Mouse (Mus musculus) neural tube, embryonic 13.5 days (tissue): ENCODE measurements around the gene Apon. TPM values are rescaled to one million over a fixed set of nuclear protein-coding genes. Genes with fewer than 3 reads are reported as not detected.
"Not testable (repeated sequence)": the region's sequence is repeated elsewhere in the genome, so short reads cannot be mapped to it uniquely, and the experiment has no call there.

Experiments used
- ATAC-seq: fragments of 200-750 bp; cut with Nextera tagmentation; 2 replicates; pipeline ENCODE4 v1.8.0; 2017; ENCODE audit warnings: low read depth, mild to moderate bottlenecking, moderate TSS enrichment, moderate library complexity
- H3K27ac ChIP-seq: fragments of 300-500 bp; sonication (generic); replicated peaks from 2 replicates; pipeline ENCODE4 v1.5.1; 2015; ENCODE audit warnings: moderate library complexity, mild to moderate bottlenecking, inconsistent platforms
- H3K27me3 ChIP-seq: fragments of 300-500 bp; sonication (generic); 2 replicates; pipeline ENCODE4 v1.6.1; 2015; ENCODE audit warnings: mild to moderate bottlenecking, inconsistent platforms
- H3K36me3 ChIP-seq: fragments of 300-500 bp; sonication (generic); 2 replicates; pipeline ENCODE4 v1.6.1; 2015; ENCODE audit warnings: mild to moderate bottlenecking, inconsistent platforms
- H3K4me1 ChIP-seq: fragments of 300-500 bp; sonication (generic); replicated peaks from 2 replicates; pipeline ENCODE4 v1.6.1; 2015; ENCODE audit warnings: inconsistent platforms
- H3K4me2 ChIP-seq: fragments of 300-500 bp; sonication (generic); 2 replicates; pipeline ENCODE4 v1.6.1; 2015; ENCODE audit warnings: inconsistent platforms, mild to moderate bottlenecking, moderate library complexity
- H3K4me3 ChIP-seq: fragments of 300-500 bp; sonication (generic); 2 replicates; pipeline ENCODE4 v1.5.1; 2015; ENCODE audit warnings: mild to moderate bottlenecking, inconsistent platforms
- H3K9ac ChIP-seq: fragments of 300-500 bp; sonication (generic); 2 replicates; pipeline ENCODE4 v1.6.1; 2015; ENCODE audit warnings: moderate library complexity, mild to moderate bottlenecking, inconsistent platforms
- H3K9me3 ChIP-seq: fragments of 300-500 bp; sonication (generic); 2 replicates; pipeline ENCODE4 v1.6.1; 2016; ENCODE audit warnings: inconsistent platforms
- whole genome bisulfite sequencing: fragments of 180-500 bp; shearing (Covaris S2); methylation state at CpG from one replicate; pipeline ENCODE4 v1.1.7; 2015; 5-methylcytosine and 5-hydroxymethylcytosine counted together
- polyA plus RNA-seq: library from polyadenylated mRNA; unstranded; fragments of >200 nt; fragmentation: Nextera tagmentation; extraction: Ambion mirVana; gene quantifications from 2 replicates; pipeline ENCODE4 v1.2.1, GENCODE M21; 2015

Gene Apon
- 0.17 and 0.32 TPM in 2 replicates for polyA plus RNA-seq

DNA sequence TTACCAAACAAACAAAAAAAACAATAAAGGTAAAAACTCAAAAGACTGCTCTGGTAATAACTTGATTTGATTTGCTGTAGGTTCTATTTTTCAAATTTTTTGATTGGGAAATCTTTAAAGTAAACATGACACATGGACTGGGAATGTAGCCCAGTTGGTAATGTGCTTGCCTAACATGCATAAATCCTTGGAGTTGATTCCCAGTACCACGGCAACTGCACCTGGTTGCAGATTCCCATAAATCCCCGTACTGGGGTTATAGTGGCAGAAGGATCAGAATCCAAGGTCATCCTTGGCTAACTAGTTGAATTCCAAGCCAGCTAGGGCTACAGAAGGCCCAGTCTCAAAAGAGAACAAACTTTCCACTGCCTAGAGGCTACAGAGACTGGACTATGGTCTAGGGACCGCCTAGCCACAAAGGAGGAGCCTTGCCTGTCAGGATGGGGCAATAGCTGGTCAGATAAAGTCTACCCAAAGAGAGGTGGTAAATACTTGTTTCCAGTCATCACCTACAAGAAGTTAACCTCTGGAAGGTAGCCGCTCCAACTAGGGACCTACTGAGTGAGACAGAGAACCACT, at the start of gene Apon:
Apon (plus strand) TSS at position 420 of the 579 bp plus-strand sequence.
- no peak for ATAC-seq
- Histone ChIP-seq H3K36me3 (peaks cover 44% of the 10 kb centered on the region), H3K9ac (no peak within 1 kb of the TSS), H3K9me3 (no peaks in the 10 kb centered on the region), H3K27ac (no peak within 1 kb of the TSS), H3K4me1 (no peaks in the 10 kb centered on the region), H3K27me3 (no peaks in the 10 kb centered on the region), H3K4me2 (no peak within 1 kb of the TSS), H3K4me3 (no peak within 1 kb of the TSS)
- 90% methylated on average over 4 of the region's 4 CpGs for WGBS

DNA sequence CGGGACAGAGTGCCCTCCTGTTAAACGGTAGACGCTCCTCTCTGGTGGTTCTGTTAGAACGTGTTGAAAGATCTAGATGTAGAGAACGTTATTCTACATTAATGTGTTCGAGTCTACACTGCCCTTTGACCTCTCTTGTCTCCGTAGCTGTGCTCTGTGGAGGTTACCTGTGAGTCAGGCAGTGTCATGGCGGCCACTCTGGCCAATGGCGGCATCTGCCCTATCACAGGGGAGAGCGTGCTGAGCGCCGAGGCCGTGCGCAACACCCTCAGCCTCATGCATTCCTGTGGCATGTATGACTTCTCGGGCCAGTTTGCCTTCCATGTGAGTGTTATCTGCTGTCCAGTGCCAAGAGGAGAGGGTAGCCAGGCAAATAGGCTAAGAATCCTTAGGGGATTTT, 49.0 kb upstream of the Apon start:
- no peak overlapping the region for H3K4me2 ChIP-seq
- H3K4me3 ChIP-seq: no peak overlapping the region
- 93% methylated on average over 15 of the region's 15 CpGs for WGBS
- no peak overlapping the region for H3K9ac ChIP-seq
- H3K27me3 ChIP-seq: no peaks in the 10 kb centered on the region
- no peaks in the 10 kb centered on the region for H3K9me3 ChIP-seq
- H3K4me1 ChIP-seq: no peaks in the 10 kb centered on the region
- H3K36me3 ChIP-seq: peaks cover 8% of the 10 kb centered on the region
- H3K27ac ChIP-seq: no peak overlapping the region
- ATAC-seq: no peak

DNA sequence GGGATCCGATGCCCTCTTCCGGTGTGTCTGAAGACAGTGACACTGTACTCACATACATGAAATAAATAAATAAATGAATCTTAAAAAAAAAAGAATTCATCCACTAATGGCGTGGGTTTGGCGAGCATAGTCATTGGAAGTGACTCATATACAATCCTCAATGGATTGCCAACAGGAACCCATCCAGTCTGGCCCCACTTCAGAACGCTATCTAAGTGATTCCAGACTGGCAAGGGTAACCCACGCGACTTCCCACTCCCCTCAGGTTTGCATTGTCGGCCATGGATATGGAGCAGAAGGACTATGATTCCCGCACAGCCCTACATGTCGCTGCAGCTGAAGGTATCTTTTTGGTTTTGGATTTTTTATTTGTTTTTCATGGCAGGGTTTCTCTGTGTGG, 45.6 kb upstream of the Apon start:
- Histone ChIP-seq H3K36me3 (peaks cover 8% of the 10 kb centered on the region), H3K9me3 (no peaks in the 10 kb centered on the region), H3K27me3 (no peaks in the 10 kb centered on the region), H3K27ac (no peak overlapping the region), H3K4me1 (peaks cover 22% of the 10 kb centered on the region), H3K9ac (no peak overlapping the region), H3K4me2 (no peak overlapping the region), H3K4me3 (no peak overlapping the region)
- whole genome bisulfite sequencing: 94% methylated on average over 10 of the region's 10 CpGs
- ATAC-seq: no peak

DNA sequence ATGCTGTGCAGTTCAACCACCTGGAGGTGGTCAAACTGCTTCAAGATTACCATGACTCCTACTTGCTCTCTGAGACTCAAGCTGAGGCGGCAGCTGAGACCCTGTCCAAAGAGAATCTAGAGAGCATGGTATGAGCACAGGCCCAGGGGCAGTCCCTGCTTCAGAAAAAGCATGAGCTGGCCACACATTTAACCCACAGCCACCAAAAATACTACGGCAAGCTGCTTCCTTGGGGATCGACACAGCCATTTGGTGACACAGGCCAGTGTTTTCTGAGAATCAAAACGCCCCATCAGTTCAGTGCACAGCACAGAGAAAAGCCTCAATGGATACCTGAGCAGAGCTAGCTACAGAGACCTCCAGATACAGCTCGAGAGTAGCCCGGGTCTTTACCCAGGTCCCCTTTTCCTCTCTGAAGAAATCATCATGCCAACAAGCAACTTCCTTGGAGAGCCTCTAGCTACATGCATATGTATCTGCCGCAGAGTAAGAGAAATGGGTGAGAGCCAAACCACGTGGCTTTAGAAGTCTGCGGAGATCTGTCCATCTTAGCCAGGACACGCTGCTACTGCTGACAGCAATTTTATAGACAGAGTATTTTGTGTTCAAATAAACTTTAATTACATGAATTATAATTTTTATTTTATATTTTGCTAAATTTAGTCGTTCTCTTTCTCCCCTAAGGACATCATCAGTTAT, 44.4 kb upstream of the Apon start:
- no peak for ATAC-seq
- 93% methylated on average over 11 of the region's 11 CpGs for WGBS
- Histone ChIP-seq H3K4me1 (peaks cover 23% of the 10 kb centered on the region), H3K4me2 (no peak overlapping the region), H3K27ac (no peak overlapping the region), H3K4me3 (no peak overlapping the region), H3K9ac (peak overlapping the region; percentile 8; the same call in 1 of the 2 replicates), H3K9me3 (no peaks in the 10 kb centered on the region), H3K36me3 (peaks cover 8% of the 10 kb centered on the region), H3K27me3 (peaks cover 7% of the 10 kb centered on the region)

DNA sequence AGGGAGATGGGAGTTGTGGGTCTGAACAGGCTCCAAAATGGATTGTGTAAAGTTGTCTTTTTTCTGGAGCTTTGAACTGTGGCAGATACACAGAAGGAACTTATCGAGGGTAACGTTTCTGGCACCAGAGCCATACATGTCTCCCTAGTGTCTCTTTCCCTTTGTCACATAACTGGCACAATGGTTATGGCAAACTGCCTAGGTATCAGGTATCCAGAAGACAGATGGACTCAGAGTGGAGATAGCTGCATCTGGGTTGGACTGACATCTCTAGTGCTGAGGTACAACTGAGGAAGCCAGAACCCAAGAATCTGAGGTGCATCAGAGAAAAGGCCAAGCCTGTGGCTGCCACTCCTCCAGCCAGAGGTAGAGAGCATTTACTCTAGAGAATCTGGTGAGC, 43.8 kb upstream of the Apon start:
- Histone ChIP-seq H3K4me3 (no peak overlapping the region), H3K4me2 (no peak overlapping the region), H3K4me1 (peaks cover 23% of the 10 kb centered on the region), H3K9ac (no peak overlapping the region), H3K9me3 (no peaks in the 10 kb centered on the region), H3K27me3 (peaks cover 9% of the 10 kb centered on the region), H3K27ac (no peak overlapping the region), H3K36me3 (peaks cover 8% of the 10 kb centered on the region)
- ATAC-seq: no peak
- WGBS: 85% methylated on average over 2 of the region's 2 CpGs

DNA sequence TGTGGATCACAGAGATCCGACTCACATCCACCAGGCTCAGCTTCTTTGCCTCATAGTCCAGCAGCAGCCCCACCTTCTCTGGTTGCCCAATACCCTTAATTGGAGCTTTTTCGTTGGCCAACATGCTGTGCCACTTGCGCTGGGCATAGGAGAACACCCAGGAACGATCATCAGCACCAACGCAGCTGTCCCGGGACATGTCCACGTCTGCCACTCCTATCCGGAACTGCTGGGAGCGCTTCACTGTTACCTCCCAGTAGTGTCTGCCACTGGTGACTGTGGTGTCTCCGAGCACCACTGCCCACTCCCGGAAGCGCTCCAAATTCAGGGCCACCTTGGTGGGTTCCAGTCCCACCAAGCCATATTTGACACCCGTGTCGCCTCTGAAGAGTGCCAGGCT, 42.9 kb upstream of the Apon start:
- no peaks in the 10 kb centered on the region for H3K9me3 ChIP-seq
- peak; percentile 34; the same call in 1 of the 2 replicates for ATAC-seq
- H3K4me1 ChIP-seq: peaks cover 23% of the 10 kb centered on the region
- H3K9ac ChIP-seq: peak overlapping the region; percentile 73
- 32% methylated on average over 14 of the region's 14 CpGs for WGBS
- peak overlapping the region; percentile 92 for H3K4me2 ChIP-seq
- H3K4me3 ChIP-seq: peak overlapping the region; percentile 64
- H3K27me3 ChIP-seq: peaks cover 9% of the 10 kb centered on the region
- H3K36me3 ChIP-seq: peaks cover 8% of the 10 kb centered on the region
- peak overlapping the region; percentile 54; the same call in 1 of the 2 replicates for H3K27ac ChIP-seq

DNA sequence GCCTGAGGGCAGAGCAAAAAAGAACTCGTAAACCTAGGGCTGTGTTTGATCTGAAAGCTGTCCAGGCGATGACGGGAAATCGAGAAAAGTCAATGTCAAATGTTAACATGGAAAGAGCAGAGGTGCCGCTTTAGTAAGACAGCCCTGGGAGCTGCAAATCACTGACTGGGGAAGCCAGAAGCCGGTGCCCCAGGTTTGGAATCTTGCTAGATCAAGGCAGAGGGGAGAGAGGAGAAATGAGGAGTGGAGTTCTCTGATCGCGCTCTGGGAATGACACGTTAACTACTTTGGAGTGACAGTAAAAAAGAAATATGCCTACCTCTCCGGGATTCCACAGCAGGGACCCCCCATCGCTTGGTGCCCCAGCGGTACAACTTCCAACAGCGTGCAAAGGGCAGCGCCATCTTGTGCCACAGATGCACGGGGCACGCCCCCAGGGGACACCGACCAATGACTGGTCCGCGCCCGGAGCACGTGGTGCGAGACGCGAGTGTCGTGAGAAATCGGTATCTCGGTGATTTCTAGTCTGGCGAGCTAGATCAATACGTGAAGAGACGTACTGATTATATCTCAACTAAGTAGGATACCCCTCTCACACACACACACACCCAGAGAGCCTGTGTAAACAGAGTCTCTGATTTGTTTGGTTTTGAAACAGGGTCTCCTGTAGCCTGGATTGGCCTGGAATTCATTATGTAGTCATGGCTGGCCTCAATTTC, 42.3 kb upstream of the Apon start, which contains the start of gene Spryd4:
Spryd4 (minus strand) TSS at position 418 of the 719 bp plus-strand sequence.
- WGBS: under 1% methylated on average over 30 of the region's 30 CpGs

DNA sequence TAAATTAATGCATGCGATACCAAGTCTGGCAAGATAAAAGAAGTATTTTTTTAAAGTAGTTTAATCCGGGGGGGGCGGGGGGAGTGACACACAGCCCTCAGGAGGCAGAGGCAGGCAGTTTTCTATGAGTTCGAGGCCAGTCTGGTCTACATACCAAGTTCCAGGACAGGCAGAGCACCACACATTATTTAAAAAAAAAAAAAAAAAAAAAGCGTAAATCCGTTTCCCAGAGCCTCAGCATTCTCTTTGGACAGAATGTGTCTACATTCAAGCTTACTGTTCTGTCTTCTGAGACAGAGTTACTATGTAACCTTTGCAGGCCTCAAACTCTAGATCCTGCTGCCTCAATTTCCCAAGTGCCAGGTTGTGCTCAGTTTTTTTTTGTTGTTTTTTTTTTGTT, 41.7 kb upstream of the Apon start:
- H3K9ac ChIP-seq: peak overlapping the region; percentile 73; the same call in 1 of the 2 replicates
- H3K36me3 ChIP-seq: no peaks in the 10 kb centered on the region
- ATAC-seq: peak; percentile 9; the same call in 1 of the 2 replicates
- peak overlapping the region; percentile 54; the same call in 1 of the 2 replicates for H3K27ac ChIP-seq
- peak overlapping the region; percentile 64 for H3K4me3 ChIP-seq
- peak overlapping the region; percentile 92 for H3K4me2 ChIP-seq
- peaks cover 9% of the 10 kb centered on the region for H3K27me3 ChIP-seq
- H3K4me1 ChIP-seq: peaks cover 23% of the 10 kb centered on the region
- 51% methylated on average over 6 of the region's 6 CpGs for WGBS
- no peaks in the 10 kb centered on the region for H3K9me3 ChIP-seq

More for the DNA sequence above, 42.3 kb upstream of the Apon start, which contains the start of gene Spryd4:
- Histone ChIP-seq H3K9me3 (no peaks in the 10 kb centered on the region), H3K36me3 (peaks cover 4% of the 10 kb centered on the region), H3K4me3 (peak within 1 kb of the TSS; percentile 64), H3K4me2 (peak within 1 kb of the TSS; percentile 92), H3K27me3 (peaks cover 9% of the 10 kb centered on the region), H3K9ac (peak within 1 kb of the TSS; percentile 73), H3K27ac (peak within 1 kb of the TSS; percentile 54), H3K4me1 (peaks cover 23% of the 10 kb centered on the region)
- peak; percentile 92 for ATAC-seq

DNA sequence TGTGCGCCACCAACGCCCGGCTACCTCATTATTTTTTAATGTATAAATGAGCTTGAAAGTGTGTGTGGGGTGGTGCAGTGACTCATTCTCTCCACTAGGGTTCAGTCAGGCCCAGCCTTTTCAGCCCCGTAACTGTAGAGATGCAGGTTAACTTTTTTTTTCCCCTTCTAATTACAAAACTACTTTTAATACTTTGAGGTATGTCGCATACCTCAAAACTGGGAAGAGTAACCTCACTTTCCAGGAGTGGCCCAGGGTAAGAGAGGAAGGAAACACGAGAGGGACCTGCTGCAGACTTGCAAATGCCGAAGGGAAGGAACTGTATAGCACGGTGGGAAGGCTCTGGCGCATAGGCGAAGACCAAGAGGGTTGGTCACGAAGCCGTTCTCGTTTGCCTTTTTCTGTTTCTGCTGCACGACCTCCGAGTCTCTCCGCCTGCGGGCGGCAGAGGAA, 41.0 kb upstream of the Apon start:
- ATAC-seq: no peak
- Histone ChIP-seq H3K27me3 (peaks cover 9% of the 10 kb centered on the region), H3K36me3 (no peaks in the 10 kb centered on the region), H3K4me3 (peak overlapping the region; percentile 26), H3K9me3 (no peaks in the 10 kb centered on the region), H3K9ac (peak overlapping the region; percentile 54), H3K4me2 (peak overlapping the region; percentile 55), H3K4me1 (peaks cover 23% of the 10 kb centered on the region), H3K27ac (no peak overlapping the region)
- 2% methylated on average over 18 of the region's 18 CpGs for WGBS

DNA sequence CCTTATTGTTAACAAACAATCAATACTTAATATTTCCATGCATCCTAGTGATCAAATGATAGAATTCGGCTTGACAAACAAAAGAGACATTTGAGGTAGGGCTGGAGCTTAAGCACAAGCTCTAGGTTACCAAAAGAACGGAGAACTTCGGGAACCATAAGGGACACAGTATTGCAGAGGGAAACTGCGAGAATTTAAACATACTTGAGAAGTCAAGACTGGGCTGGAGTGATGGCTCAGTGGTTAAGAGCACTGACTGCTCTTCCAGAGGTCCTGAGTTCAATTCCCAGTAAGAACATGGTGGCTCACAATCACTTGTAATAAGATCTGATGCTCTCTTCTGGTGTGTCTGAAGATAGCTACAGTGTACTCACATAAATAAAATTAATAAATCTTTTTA, 39.8 kb upstream of the Apon start:
- WGBS: 92% methylated on average over 4 of the region's 4 CpGs
- H3K27ac ChIP-seq, H3K4me2 ChIP-seq, ATAC-seq, H3K27me3 ChIP-seq, H3K36me3 ChIP-seq, H3K4me3 ChIP-seq, H3K9me3 ChIP-seq, H3K9ac ChIP-seq: not testable (repeated sequence)
- H3K4me1 ChIP-seq: peaks cover 23% of the 10 kb centered on the region

DNA sequence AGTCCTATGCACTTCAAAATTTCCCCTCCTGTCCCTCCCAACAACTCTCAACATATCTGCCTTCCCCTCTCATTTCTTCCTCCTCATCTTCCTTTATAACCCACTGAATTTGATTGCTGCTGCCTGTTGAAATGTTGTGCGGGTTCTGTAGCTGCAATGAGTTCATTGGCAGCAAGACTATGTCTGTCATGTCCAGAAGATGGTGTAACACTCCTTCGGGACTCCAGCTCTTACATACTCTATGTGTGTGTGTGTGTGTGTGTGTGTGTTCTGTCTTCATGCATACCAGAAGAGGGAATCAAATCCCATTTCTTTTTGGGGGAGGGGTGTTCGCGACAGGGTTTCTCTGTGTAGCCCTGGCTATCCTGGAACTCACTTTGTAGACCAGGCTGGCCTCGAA, 38.9 kb upstream of the Apon start:
- Histone ChIP-seq H3K36me3 (no peaks in the 10 kb centered on the region), H3K4me3 (no peak overlapping the region), H3K9ac (no peak overlapping the region), H3K27me3 (peaks cover 9% of the 10 kb centered on the region), H3K4me1 (peaks cover 23% of the 10 kb centered on the region), H3K4me2 (no peak overlapping the region), H3K27ac (no peak overlapping the region), H3K9me3 (no peaks in the 10 kb centered on the region)
- 81% methylated on average over 5 of the region's 5 CpGs for WGBS
- no peak for ATAC-seq
